Mouse (Mus musculus) monocyte, adult 2 months (primary cell): Measurements from ENCODE around the gene Gsx2.

ENCODE experiments used
- DNase-seq, 2 experiments: peaks; one replicate each; pipeline ENCODE4 v3.0.0; 2022; ENCODE audit warnings: low spot score in 2 of 2, low read depth in 1 of 2

Gene Gsx2

GRCm38 (mm10) chr5:75076326-75077050 is 1.1 kb downstream of the Gsx2 start:
- DNase-seq, result no peak

GRCm38 (mm10) chr5:75077051-75077380 is 1.6 kb downstream of the Gsx2 start:
- DNase-seq, result no peak

- no peak for DNase-seq
Observed at GRCm38 (mm10) chr5:75079564-75079963, 4.2 kb downstream of the Gsx2 start.

GRCm38 (mm10) chr5:75082439-75082838 is 7.0 kb downstream of the Gsx2 start:
- no peak for DNase-seq

- DNase-seq, result no peak
Observed at GRCm38 (mm10) chr5:75083061-75083460, 7.7 kb downstream of the Gsx2 start.

GRCm38 (mm10) chr5:75083591-75084392 is 8.4 kb downstream of the Gsx2 start:
- no peak for DNase-seq

GRCm38 (mm10) chr5:75084393-75084870 is 9.0 kb downstream of the Gsx2 start:
- DNase-seq, result no peak

- DNase-seq, result no peak
Observed at GRCm38 (mm10) chr5:75084871-75085520, 9.6 kb downstream of the Gsx2 start.

- DNase-seq, result no peak
Observed at GRCm38 (mm10) chr5:75085521-75085875, 10.1 kb downstream of the Gsx2 start.

GRCm38 (mm10) chr5:75085906-75086305 is 10.5 kb downstream of the Gsx2 start:
- DNase-seq, result no peak

GRCm38 (mm10) chr5:75106511-75106910 is 31.1 kb downstream of the Gsx2 start:
- DNase-seq, result no peak

GRCm38 (mm10) chr5:75109368-75109767 is 34.0 kb downstream of the Gsx2 start:
- no peak for DNase-seq

GRCm38 (mm10) chr5:75111781-75112180 is 36.4 kb downstream of the Gsx2 start:
- no peak for DNase-seq

GRCm38 (mm10) chr5:75118840-75119239 is 43.4 kb downstream of the Gsx2 start:
- no peak for DNase-seq

- DNase-seq, result no peak
Observed at GRCm38 (mm10) chr5:75121646-75122045, 46.2 kb downstream of the Gsx2 start.
